ENCODE assay signal across 21 mouse cellular contexts in the genomic region with DNA sequence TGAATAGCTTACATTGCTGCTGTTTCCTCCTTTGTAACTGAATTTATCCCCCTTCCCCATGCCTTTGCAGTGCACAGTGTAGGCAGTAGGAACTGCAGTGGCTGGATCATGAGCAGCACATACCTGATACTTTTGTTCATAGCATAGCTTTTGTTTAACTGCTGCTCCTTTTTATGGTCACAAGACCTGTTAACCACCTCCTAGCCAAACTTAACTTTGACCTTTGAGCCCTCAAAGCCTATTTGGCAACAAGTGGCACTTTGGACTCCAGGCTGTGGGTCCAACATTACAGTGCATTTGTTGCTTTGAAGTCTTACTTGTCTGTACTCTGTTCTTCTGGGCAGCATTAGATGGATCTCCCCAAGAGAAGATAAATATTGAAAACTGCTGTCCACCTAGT. TPM values are rescaled to one million over a fixed set of nuclear protein-coding genes. Genes with fewer than 3 reads are reported as not detected.
DNase-seq lines count a peak whose midpoint lies in the region; ATAC-seq and TF ChIP-seq lines count a peak whose summit lies in the region.
"Had no signal": no experiment of that assay in that cellular context is flagged by ENCODE, and none has a peak within 500 bp of the region (broad histone marks: within the 10 kb centered on the region; RNA-seq: fewer than 3 reads in every experiment).

No protein-coding gene starts in this region.

- H3K4me2 ChIP-seq in intestine, embryonic 16.5 days (ENCODE audit: low read depth, low read length) = 0 out of 2 replicates have a peak overlapping the region, but pooled peaks have one; percentile 9
- H3K4me2 ChIP-seq in liver, postnatal 0 days (ENCODE audit: low read depth, low read length) = 0 out of 2 replicates have a peak overlapping the region, but pooled peaks have one; percentile 18
- H3K4me2 ChIP-seq: forebrain, embryonic 13.5 days; heart, embryonic 15.5 days; limb, embryonic 12.5 days; lung, embryonic 15.5 days; midbrain, embryonic 11.5 days had no signal

- no peaks in the 10 kb centered on the region for H3K9me3 ChIP-seq in intestine, embryonic 16.5 days (ENCODE audit: control insufficient read depth, low read length)
- no peaks in the 10 kb centered on the region for H3K9me3 ChIP-seq in liver, postnatal 0 days (ENCODE audit: low read length)
- H3K9me3 ChIP-seq: embryonic facial prominence, embryonic 10.5 days; forebrain, embryonic 13.5 days; heart, embryonic 15.5 days; limb, embryonic 12.5 days; lung, embryonic 15.5 days had no signal

- peak; percentile 94 for DNase-seq in kidney, adult 9 months
- DNase-seq in large intestine, adult 2 months (ENCODE audit: low read depth, low spot score) = peak; percentile 63
- peak; percentile 37 for DNase-seq in liver, postnatal 0 days
- no peak for DNase-seq in urinary bladder, postnatal 25 days (ENCODE audit: low spot score)
- DNase-seq in adrenal gland, adult 8-10 months = no peak
- DNase-seq in cerebellum, adult 11 months = no peak
- no peak for DNase-seq in ovary, adult 18-20 months (ENCODE audit: low spot score)
- DNase-seq: cerebellum, adult 8-10 months; gastrocnemius, postnatal 25 days; heart, postnatal 4 days; lung, postnatal 4 days; thymus, postnatal 4 days had no signal

- peak; percentile 98 for ATAC-seq in intestine, embryonic 16.5 days
- peak; percentile 92 for ATAC-seq in liver, postnatal 0 days
- ATAC-seq: forebrain, embryonic 13.5 days; hindbrain, postnatal 0 days had no signal

- no peaks in the 10 kb centered on the region for H3K36me3 ChIP-seq in intestine, embryonic 16.5 days (ENCODE audit: control insufficient read depth, insufficient read depth, low read length)
- H3K36me3 ChIP-seq in liver, postnatal 0 days (replicated peaks; ENCODE audit: insufficient read depth, low read length) = no peaks in the 10 kb centered on the region; the same call in 1 of the 2 replicates

- TF ChIP-seq EP300 in liver, postnatal 0 days (IDR thresholded peaks at IDR 0.05; ENCODE audit: low read depth) = peak; percentile 61

- no peak overlapping the region for H3K4me3 ChIP-seq in intestine, embryonic 16.5 days (ENCODE audit: low read length)
- no peak overlapping the region for H3K4me3 ChIP-seq in liver, postnatal 0 days (ENCODE audit: low read depth, low read length)
- H3K4me3 ChIP-seq: embryonic facial prominence, embryonic 10.5 days; forebrain, embryonic 13.5 days; heart, embryonic 15.5 days; left cerebral cortex, adult 2 months; limb, embryonic 12.5 days; lung, embryonic 15.5 days had no signal

- no peaks in the 10 kb centered on the region for H3K27me3 ChIP-seq in intestine, embryonic 16.5 days (replicated peaks; ENCODE audit: control insufficient read depth, insufficient read depth, low read length)
- no peaks in the 10 kb centered on the region for H3K27me3 ChIP-seq in liver, postnatal 0 days (ENCODE audit: insufficient read depth, low read length)
- H3K27me3 ChIP-seq: forebrain, embryonic 13.5 days; heart, embryonic 15.5 days; limb, embryonic 12.5 days; lung, embryonic 15.5 days had no signal

- H3K9ac ChIP-seq in intestine, embryonic 16.5 days (ENCODE audit: low read depth, low read length) = no peak overlapping the region
- H3K9ac ChIP-seq in liver, postnatal 0 days (replicated peaks) = no peak overlapping the region
- H3K9ac ChIP-seq: forebrain, embryonic 13.5 days; heart, embryonic 15.5 days; limb, embryonic 12.5 days; lung, embryonic 15.5 days had no signal

- no peak for TF ChIP-seq CTCF in liver, postnatal 0 days (IDR thresholded peaks at IDR 0.05; ENCODE audit: low read depth)

- H3K4me1 ChIP-seq in intestine, embryonic 16.5 days (ENCODE audit: control insufficient read depth, insufficient read depth, low read length) = no peaks in the 10 kb centered on the region
- H3K4me1 ChIP-seq in liver, postnatal 0 days (ENCODE audit: insufficient read depth) = peaks cover 3% of the 10 kb centered on the region; the same call in 1 of the 2 replicates
- H3K4me1 ChIP-seq: embryonic facial prominence, embryonic 10.5 days; forebrain, embryonic 13.5 days; heart, embryonic 15.5 days; limb, embryonic 12.5 days; lung, embryonic 15.5 days had no signal

- H3K27ac ChIP-seq in intestine, embryonic 16.5 days (ENCODE audit: low read length) = peak overlapping the region; percentile 77
- peak overlapping the region; percentile 60; the same call in 1 of the 2 replicates for H3K27ac ChIP-seq in liver, postnatal 0 days (ENCODE audit: low read depth)
- H3K27ac ChIP-seq: embryonic facial prominence, embryonic 10.5 days; forebrain, embryonic 13.5 days; heart, embryonic 15.5 days; hindbrain, postnatal 0 days; left cerebral cortex, adult 2 months; limb, embryonic 12.5 days; lung, embryonic 15.5 days had no signal

RNA-seq across cellular contexts. Expression of a gene that starts 43.1 kb away (rescaled TPM):
- polyA plus RNA-seq in intestine, embryonic 16.5 days (2015; fragmentation: Nextera tagmentation; extraction: Ambion mirVana) = 161 and 179 TPM in 2 replicates
- 111 and 196 TPM in 2 replicates for polyA plus RNA-seq in large intestine, adult 2 months (2012; rRNA removed)
- polyA plus RNA-seq in liver, postnatal 0 days (2015; fragmentation: Nextera tagmentation; extraction: Ambion mirVana) = 81.5 and 95.0 TPM in 2 replicates
- 100 to 1,000 TPM; 105 to 280 (median 186) TPM for total RNA-seq in adrenal gland, adult 8-10 months (2022)

RNA-seq across cellular contexts. Expression of a gene that starts 43.1 kb away (rescaled TPM):
- 44.3 and 46.3 TPM in 2 replicates for polyA plus RNA-seq in intestine, embryonic 16.5 days (2015; fragmentation: Nextera tagmentation; extraction: Ambion mirVana)
- polyA plus RNA-seq in large intestine, adult 2 months (2012; rRNA removed) = 4.6 and 7.8 TPM in 2 replicates
- 15.4 and 16.5 TPM in 2 replicates for polyA plus RNA-seq in liver, postnatal 0 days (2015; fragmentation: Nextera tagmentation; extraction: Ambion mirVana)
- 10 to 100 TPM; 33.5 to 47.2 (median 41.3) TPM for total RNA-seq in adrenal gland, adult 8-10 months (2022)

RNA-seq across cellular contexts. Expression of a gene that starts 46.3 kb away (rescaled TPM):
- 15.8 and 18.3 TPM in 2 replicates for polyA plus RNA-seq in intestine, embryonic 16.5 days (2015; fragmentation: Nextera tagmentation; extraction: Ambion mirVana)
- 8.5 and 15.8 TPM in 2 replicates for polyA plus RNA-seq in large intestine, adult 2 months (2012; rRNA removed)
- polyA plus RNA-seq in liver, postnatal 0 days (2015; fragmentation: Nextera tagmentation; extraction: Ambion mirVana) = 6.8 and 6.9 TPM in 2 replicates
- 10 to 100 TPM; 67.8 to 89.5 (median 86.9) TPM for total RNA-seq in adrenal gland, adult 8-10 months (2022)

Comparison
In these comparisons a context has a peak if more than half of its experiments do, and no peak if none do; other contexts are left out.
1. DNase-seq: peak in kidney, adult 9 months (single experiment), large intestine, adult 2 months (single experiment) and liver, postnatal 0 days (single experiment); none in urinary bladder, postnatal 25 days (single experiment), adrenal gland, adult 8-10 months (single experiment), cerebellum, adult 11 months (single experiment) and ovary, adult 18-20 months (single experiment).